Mouse (Mus musculus) forebrain, embryonic 11.5 days (tissue): ENCODE results near the gene Fam83g. TPM values are rescaled to one million over a fixed set of nuclear protein-coding genes. Genes with fewer than 3 reads are reported as not detected.

Experiments used
- ATAC-seq: fragments of 200-750 bp; cut with Nextera tagmentation; replicated peaks from 2 replicates; pipeline ENCODE4 v1.8.0; 2017; ENCODE audit warnings: moderate TSS enrichment; ENCODE audit not compliant: low FRiP score
- DNase-seq: peaks from one replicate; pipeline ENCODE4 v3.0.0-alpha.2; 2017; ENCODE audit warnings: low spot score
- H3K27ac ChIP-seq: fragments of 300-500 bp; sonication (generic); 2 replicates; pipeline ENCODE4 v1.5.1; 2014; ENCODE audit warnings: low read depth, low read length
- H3K27me3 ChIP-seq: fragments of 300-500 bp; sonication (generic); 2 replicates; pipeline ENCODE4 v1.6.1; 2014; ENCODE audit warnings: mild to moderate bottlenecking, low read length, mixed read lengths; ENCODE audit not compliant: control insufficient read depth, insufficient read depth
- H3K36me3 ChIP-seq: fragments of 300-500 bp; sonication (generic); 2 replicates; pipeline ENCODE4 v1.6.1; 2014; ENCODE audit warnings: mild to moderate bottlenecking, low read length, moderate library complexity, mixed read lengths; ENCODE audit not compliant: control insufficient read depth, insufficient read depth
- H3K4me1 ChIP-seq: fragments of 300-500 bp; sonication (generic); replicated peaks from 2 replicates; pipeline ENCODE4 v1.6.1; 2014; ENCODE audit warnings: low read length, mixed read lengths; ENCODE audit not compliant: control insufficient read depth, insufficient read depth
- H3K4me2 ChIP-seq: fragments of 300-500 bp; sonication (generic); 2 replicates; pipeline ENCODE4 v1.6.1; 2014; ENCODE audit warnings: low read depth, mild to moderate bottlenecking, low read length, moderate library complexity, mixed read lengths; ENCODE audit not compliant: severe bottlenecking
- H3K4me3 ChIP-seq: fragments of 300-500 bp; sonication (generic); 2 replicates; pipeline ENCODE4 v1.5.1; 2014; ENCODE audit warnings: low read depth, low read length
- H3K9ac ChIP-seq: fragments of 300-500 bp; sonication (generic); 2 replicates; pipeline ENCODE4 v1.6.1; 2014; ENCODE audit warnings: low read length
- H3K9me3 ChIP-seq: fragments of 300-500 bp; sonication (generic); 2 replicates; pipeline ENCODE4 v1.6.1; 2016; ENCODE audit warnings: low read length, mixed read lengths; ENCODE audit not compliant: control insufficient read depth
- WGBS: fragments of 180-500 bp; shearing (Covaris S2); extraction: QIAGEN DNeasy Blood & Tissue Kit; methylation state at CpG from one replicate; pipeline ENCODE4 v1.1.7; 2014; 5-methylcytosine and 5-hydroxymethylcytosine counted together
- polyA plus RNA-seq: library from polyadenylated mRNA; unstranded; fragments of >200 nt; fragmentation: Nextera tagmentation; extraction: Ambion mirVana; gene quantifications from 2 replicates; pipeline ENCODE4 v1.2.1, GENCODE M21; 2014

The Fam83g gene
- polyA plus RNA-seq, 1 experiment from 2014 or later, result 0.65 TPM

DNA sequence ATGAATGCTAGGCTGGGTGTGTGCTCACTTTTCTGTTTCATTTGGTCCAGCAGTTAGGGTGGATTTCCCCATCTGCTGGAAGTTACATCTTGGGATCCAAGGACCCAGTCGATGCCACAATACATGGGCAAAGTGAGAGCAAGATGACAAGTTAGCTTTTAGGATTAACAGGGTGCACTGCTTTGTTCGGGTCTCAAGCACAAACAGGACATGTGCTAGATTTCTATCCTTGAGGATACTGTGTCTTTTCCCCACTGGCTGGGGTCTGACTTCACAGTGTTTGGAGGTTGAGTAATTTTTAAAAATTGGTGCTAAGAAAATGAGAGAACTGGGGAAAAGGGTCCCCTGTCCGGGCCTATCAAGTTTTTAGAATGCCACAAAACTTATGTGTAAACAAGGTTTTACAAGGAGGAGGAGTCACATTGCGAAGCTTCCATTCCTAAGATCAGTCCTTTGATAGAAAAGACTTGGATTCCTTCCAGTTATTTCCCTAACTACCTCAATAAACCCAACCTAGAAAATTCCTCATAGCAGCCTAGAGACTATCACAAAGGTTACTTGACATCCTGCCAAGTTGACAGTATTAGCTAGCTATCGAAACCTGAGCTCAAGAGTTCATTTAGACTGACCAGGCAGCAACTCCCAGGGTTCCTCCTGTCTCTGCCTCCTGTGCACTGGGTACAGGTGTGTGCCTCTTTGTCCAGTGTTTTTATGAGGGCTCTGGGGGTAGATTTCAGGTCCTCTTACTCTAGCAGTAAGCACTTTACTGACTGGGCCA, 40.5 kb upstream of the Fam83g start:
- 85% methylated on average over 5 of the region's 5 CpGs for WGBS
- ATAC-seq, result no peak
- no peak for DNase-seq

DNA sequence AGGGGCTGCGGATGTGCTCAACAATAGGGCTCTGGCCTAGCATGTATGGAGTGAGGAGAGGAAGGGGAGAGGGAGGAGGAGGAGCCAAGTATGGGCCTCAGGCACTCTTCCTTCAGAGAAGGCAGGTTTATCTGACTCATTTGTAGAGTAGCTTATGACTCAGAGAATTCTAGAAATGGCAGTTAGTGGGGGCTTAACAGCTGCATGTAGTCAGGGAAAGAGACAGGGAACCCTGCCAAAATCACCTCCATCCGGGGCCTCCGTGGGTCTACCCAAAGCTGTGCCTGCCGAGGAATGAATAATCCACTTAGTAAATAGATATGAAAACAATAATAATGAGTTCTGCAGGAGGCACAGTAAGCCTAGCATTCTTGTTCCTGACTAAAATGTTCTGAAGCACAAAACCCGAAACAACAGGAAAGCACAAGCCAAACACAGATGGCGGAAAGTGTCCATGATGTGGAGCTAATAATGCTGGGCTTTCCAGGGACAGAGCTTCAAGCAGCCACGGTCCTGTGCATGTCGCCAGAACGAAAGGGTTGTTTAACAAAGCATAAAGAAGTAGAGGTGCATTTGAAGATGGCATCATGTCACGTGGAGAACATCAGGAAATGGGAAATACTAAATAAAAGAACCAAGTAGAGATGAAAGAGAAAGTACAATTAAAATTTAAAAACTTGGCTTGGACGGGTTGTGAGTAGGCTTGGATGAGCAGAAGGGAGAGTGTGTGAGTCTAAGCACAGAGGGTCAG, 39.1 kb upstream of the Fam83g start:
- H3K9me3 ChIP-seq, result no peaks in the 10 kb centered on the region
- no peak overlapping the region for H3K4me3 ChIP-seq
- H3K4me2 ChIP-seq, result no peak overlapping the region
- H3K27ac ChIP-seq, result no peak overlapping the region
- no peaks in the 10 kb centered on the region for H3K36me3 ChIP-seq
- H3K4me1 ChIP-seq, result no peaks in the 10 kb centered on the region
- 84% methylated on average over 11 of the region's 11 CpGs for WGBS
- no peak overlapping the region for H3K9ac ChIP-seq
- ATAC-seq, result no peak
- no peaks in the 10 kb centered on the region for H3K27me3 ChIP-seq
- no peak for DNase-seq

More for the DNA sequence above, 40.5 kb upstream of the Fam83g start:
- H3K27ac ChIP-seq, result no peak overlapping the region
- no peaks in the 10 kb centered on the region for H3K9me3 ChIP-seq
- H3K9ac ChIP-seq, result no peak overlapping the region
- H3K27me3 ChIP-seq, result no peaks in the 10 kb centered on the region
- no peak overlapping the region for H3K4me2 ChIP-seq
- H3K36me3 ChIP-seq, result no peaks in the 10 kb centered on the region
- no peaks in the 10 kb centered on the region for H3K4me1 ChIP-seq
- no peak overlapping the region for H3K4me3 ChIP-seq

DNA sequence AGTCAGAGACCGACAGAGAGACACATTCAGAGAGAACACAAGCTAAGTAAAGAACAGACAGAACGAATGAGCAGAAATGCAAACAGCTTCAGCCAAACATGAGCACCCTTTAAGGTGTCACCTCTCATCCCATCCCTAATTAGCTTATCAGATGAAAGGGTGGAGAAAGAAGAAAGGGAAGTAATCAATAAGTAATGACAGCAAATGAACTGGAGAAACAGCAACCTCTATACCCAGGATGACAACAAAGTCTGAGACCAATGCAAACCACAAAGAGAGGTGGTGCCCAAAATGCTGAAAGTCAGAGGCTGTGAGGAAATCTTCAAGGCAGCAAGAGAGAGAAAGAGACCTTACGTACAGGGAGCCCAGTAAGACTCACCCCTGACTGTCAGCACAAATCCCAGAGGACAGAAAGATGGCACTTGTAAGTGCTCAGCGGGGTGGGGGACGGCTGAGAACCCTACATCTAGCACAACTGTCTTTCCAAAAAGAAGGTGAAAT, 38.5 kb upstream of the Fam83g start:
- 79% methylated on average over 5 of the region's 5 CpGs for WGBS
- Histone ChIP-seq H3K4me3 (no peak overlapping the region), H3K4me1 (no peaks in the 10 kb centered on the region), H3K4me2 (no peak overlapping the region), H3K36me3 (no peaks in the 10 kb centered on the region), H3K27me3 (no peaks in the 10 kb centered on the region), H3K27ac (no peak overlapping the region), H3K9me3 (no peaks in the 10 kb centered on the region), H3K9ac (no peak overlapping the region)
- no peak for ATAC-seq
- no peak for DNase-seq

DNA sequence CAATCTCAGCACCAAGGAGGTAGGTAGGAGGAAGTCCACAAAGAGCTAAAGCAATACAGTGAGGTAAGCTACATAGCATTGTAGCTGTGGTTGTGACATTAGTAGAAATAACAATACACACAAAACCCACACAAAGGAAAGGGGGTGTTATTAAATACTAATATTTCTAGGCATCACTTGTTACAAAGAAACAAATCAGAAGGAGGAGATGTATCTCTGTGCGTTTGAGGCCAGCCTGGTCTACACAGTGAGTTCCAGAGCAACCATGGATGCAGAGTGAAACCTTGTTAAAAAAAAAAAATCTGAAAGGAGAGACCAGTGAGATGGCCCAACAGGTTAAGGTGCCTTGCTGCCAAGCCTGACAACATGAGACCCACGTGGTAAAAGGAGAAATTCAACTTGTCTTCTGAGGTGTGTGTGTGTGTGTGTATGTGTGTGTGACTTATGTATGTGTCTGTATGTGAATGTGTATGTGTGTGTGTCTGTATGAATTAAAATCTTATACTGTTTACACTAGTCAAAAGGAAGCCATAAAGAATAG, 37.3 kb upstream of the Fam83g start:
- no peak overlapping the region for H3K9ac ChIP-seq
- no peaks in the 10 kb centered on the region for H3K9me3 ChIP-seq
- ATAC-seq (no peak), DNase-seq (no peak)
- H3K4me3 ChIP-seq, result no peak overlapping the region
- no peaks in the 10 kb centered on the region for H3K27me3 ChIP-seq
- WGBS, result 63% methylated on average over 2 of the region's 2 CpGs
- no peaks in the 10 kb centered on the region for H3K36me3 ChIP-seq
- no peaks in the 10 kb centered on the region for H3K4me1 ChIP-seq
- H3K27ac ChIP-seq, result no peak overlapping the region
- no peak overlapping the region for H3K4me2 ChIP-seq

DNA sequence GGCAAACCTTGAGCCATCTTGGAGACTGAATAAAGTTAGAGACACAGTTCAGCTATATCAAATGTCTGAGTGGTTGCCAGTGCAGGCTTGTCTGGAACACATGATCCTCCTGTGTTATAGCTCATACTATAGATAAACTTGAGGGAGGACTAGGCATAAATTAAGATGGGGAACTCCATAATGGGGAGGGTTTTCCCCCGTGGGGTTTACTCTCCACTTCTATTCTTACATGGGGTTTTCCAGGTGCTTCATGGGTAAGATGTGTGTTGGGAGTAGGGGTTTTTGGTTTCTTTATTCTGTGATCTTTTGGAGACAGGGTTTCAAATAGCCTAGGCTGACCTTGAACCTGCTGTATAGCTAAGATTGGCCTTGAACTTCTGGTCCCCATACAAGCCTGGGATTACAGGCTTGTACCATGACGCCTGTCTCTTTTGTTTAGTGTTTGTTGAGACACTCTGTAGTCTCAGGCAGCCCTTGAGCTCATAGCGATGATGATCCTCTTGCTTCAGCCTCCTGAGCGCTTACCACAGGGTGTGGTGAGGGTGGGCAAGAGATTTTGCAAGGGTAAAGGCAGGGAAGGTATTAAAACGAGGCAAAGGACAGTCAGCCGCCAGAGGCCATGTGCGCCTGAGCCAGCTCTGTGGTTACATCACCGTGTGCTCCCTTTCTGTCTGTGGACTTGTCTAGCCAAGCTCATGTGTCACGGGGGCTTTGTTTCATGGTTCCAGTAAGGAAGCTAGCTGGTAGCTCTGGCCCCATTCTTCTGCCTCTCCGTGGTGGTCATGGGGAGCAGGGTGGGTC, 36.6 kb upstream of the Fam83g start:
- no peak for DNase-seq
- Histone ChIP-seq H3K27ac (no peak overlapping the region), H3K4me2 (no peak overlapping the region), H3K4me1 (no peaks in the 10 kb centered on the region), H3K9me3 (no peaks in the 10 kb centered on the region), H3K9ac (no peak overlapping the region), H3K4me3 (no peak overlapping the region), H3K27me3 (no peaks in the 10 kb centered on the region), H3K36me3 (no peaks in the 10 kb centered on the region)
- 78% methylated on average over 10 of the region's 10 CpGs for WGBS
- no peak for ATAC-seq

DNA sequence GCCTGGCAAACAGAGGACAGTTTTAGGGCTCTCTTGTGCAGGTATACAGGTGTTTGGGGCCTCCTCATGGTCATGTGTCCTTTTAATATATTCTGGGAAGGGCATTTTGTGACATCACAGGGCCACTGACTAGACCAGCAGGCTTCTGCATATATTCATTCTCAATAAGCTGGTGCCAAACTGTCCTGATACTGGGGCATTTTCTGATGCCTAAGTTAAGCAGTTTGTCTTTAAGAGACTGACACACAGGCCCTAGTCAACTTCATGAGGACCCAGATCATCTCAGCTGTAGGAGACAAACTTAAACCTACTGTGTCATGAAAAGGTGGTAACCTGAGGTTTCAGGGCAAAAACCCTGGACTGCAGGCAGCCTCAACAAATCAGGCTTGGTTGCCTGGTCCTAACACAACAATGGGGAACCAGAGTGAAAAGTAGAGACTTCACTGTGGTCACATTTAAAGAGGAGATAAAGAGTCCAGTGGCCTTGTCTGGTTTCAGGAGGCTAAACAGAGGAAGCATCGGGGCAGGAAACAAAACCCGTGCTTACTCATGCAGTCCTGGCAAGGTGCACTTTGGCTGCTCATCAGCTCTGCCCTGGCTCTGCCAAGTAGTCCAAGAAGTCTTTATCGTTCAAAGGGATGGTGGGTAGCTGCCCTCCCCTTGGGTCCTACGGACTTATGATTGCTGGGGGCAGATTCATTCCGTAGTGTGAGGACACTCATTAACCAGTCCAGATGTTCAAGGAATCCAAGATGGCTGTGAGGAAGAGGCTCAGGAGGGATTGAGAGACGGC, 35.7 kb upstream of the Fam83g start:
- ATAC-seq (no peak), DNase-seq (no peak)
- H3K4me3 ChIP-seq, result no peak overlapping the region
- no peak overlapping the region for H3K9ac ChIP-seq
- no peaks in the 10 kb centered on the region for H3K36me3 ChIP-seq
- no peaks in the 10 kb centered on the region for H3K4me1 ChIP-seq
- no peak overlapping the region for H3K27ac ChIP-seq
- no peaks in the 10 kb centered on the region for H3K27me3 ChIP-seq
- 86% methylated on average over 6 of the region's 6 CpGs for WGBS
- H3K9me3 ChIP-seq, result no peaks in the 10 kb centered on the region
- H3K4me2 ChIP-seq, result no peak overlapping the region

DNA sequence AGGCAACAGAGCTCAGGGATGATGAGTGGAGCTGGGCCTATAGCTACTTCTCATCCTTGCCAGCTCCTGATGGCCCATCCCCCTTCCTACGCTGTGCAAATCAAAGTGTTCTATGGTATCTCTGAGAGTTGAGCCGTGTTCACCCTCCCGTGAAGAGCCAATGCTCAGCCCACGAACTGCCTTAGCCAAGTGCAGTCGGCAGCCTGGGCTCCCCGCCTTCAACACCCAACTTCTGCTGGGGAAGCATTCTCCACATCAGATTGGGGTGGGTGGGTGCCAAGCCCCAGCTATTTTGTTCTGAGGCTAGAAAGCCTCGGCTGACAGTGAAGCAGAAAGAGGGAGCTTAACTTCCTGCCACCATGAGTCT, 35.2 kb upstream of the Fam83g start:
- no peak overlapping the region for H3K27ac ChIP-seq
- H3K9me3 ChIP-seq, result no peaks in the 10 kb centered on the region
- no peak for DNase-seq
- WGBS, result 81% methylated on average over 7 of the region's 7 CpGs
- no peak overlapping the region for H3K4me3 ChIP-seq
- no peak overlapping the region for H3K9ac ChIP-seq
- H3K4me1 ChIP-seq, result no peaks in the 10 kb centered on the region
- no peaks in the 10 kb centered on the region for H3K27me3 ChIP-seq
- no peak overlapping the region for H3K4me2 ChIP-seq
- ATAC-seq, result no peak
- H3K36me3 ChIP-seq, result no peaks in the 10 kb centered on the region

DNA sequence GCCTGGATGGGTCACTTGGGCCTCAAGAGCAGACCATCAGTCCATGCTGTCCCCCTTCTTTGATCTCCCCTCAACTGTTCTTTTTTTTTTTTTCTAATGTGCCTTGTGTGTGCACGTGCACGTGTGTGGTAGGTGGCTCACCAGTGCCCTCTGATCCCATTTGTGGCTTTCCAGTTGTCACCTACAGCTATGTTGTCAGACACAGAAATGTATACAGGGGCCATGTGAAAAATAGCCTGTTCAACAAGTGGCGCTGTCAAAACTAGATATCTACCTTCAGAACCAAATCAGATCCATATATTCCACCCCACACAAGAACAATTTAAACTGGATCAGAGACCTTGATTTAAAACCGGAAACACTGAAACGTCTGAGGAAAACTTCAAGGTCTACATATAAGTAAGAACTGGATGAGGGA, 34.7 kb upstream of the Fam83g start:
- Histone ChIP-seq H3K9ac (no peak overlapping the region), H3K4me1 (no peaks in the 10 kb centered on the region), H3K9me3 (no peaks in the 10 kb centered on the region), H3K27me3 (no peaks in the 10 kb centered on the region), H3K4me2 (no peak overlapping the region), H3K36me3 (no peaks in the 10 kb centered on the region), H3K27ac (no peak overlapping the region), H3K4me3 (no peak overlapping the region)
- ATAC-seq (no peak), DNase-seq (no peak)
- WGBS, result 92% methylated on average over 5 of the region's 5 CpGs
